Mouse (Mus musculus) right cerebral cortex, postnatal 14 days (tissue): ENCODE data around the gene Gpat3.
A peak's percentile ranks its signal among the peaks of the same experiment; 100 is the strongest.

Experiments used
- DNase-seq: peaks from one replicate; pipeline ENCODE4 v3.0.0; 2022

Gpat3 gene

GRCm38 (mm10) chr5:100845485-100845847 is at the start of gene Gpat3:
Gene Gpat3 (plus strand): TSS chr5:100845713.
- DNase-seq = peak; percentile 9

GRCm38 (mm10) chr5:100798165-100798860 is 47.2 kb upstream of the Gpat3 start, which contains the start of the genes Helq and Mrps18c:
Gene Helq (minus strand): TSS chr5:100798598.
Gene Mrps18c (plus strand): TSS chr5:100798627.
- peak; percentile 93 for DNase-seq

- DNase-seq = no peak
Measured at GRCm38 (mm10) chr5:100818341-100818740, 27.2 kb upstream of the Gpat3 start.

GRCm38 (mm10) chr5:100819568-100820480 is 25.7 kb upstream of the Gpat3 start:
- no peak for DNase-seq

GRCm38 (mm10) chr5:100820483-100821184 is 24.9 kb upstream of the Gpat3 start, which contains the start of gene Abraxas1:
Gene Abraxas1 (minus strand): TSS chr5:100820965.
- peak; percentile 83 for DNase-seq

GRCm38 (mm10) chr5:100821375-100821774 is 24.1 kb upstream of the Gpat3 start:
- DNase-seq = no peak

- no peak for DNase-seq
Measured at GRCm38 (mm10) chr5:100822826-100823225, 22.7 kb upstream of the Gpat3 start.

GRCm38 (mm10) chr5:100825975-100826374 is 19.5 kb upstream of the Gpat3 start:
- DNase-seq = no peak

- DNase-seq = no peak
Measured at GRCm38 (mm10) chr5:100826531-100826930, 19.0 kb upstream of the Gpat3 start.

GRCm38 (mm10) chr5:100828701-100829100 is 16.8 kb upstream of the Gpat3 start:
- DNase-seq = no peak

- no peak for DNase-seq
Measured at GRCm38 (mm10) chr5:100832680-100833079, 12.8 kb upstream of the Gpat3 start.

GRCm38 (mm10) chr5:100833841-100834240 is 11.7 kb upstream of the Gpat3 start:
- DNase-seq = no peak

GRCm38 (mm10) chr5:100835862-100836538 is 9.5 kb upstream of the Gpat3 start:
- DNase-seq = no peak

- DNase-seq = no peak
Measured at GRCm38 (mm10) chr5:100837907-100838306, 7.6 kb upstream of the Gpat3 start.

- no peak for DNase-seq
Measured at GRCm38 (mm10) chr5:100844485-100844884, 1.0 kb upstream of the Gpat3 start.

- DNase-seq = peak; percentile 33
Measured at GRCm38 (mm10) chr5:100845848-100846598, 510 bp downstream of the Gpat3 start.

GRCm38 (mm10) chr5:100846599-100846920 is 1.0 kb downstream of the Gpat3 start:
- DNase-seq = peak; percentile 22

- no peak for DNase-seq
Measured at GRCm38 (mm10) chr5:100847143-100847542, 1.6 kb downstream of the Gpat3 start.

- no peak for DNase-seq
Measured at GRCm38 (mm10) chr5:100853963-100854362, 8.4 kb downstream of the Gpat3 start.

GRCm38 (mm10) chr5:100856552-100856951 is 11.0 kb downstream of the Gpat3 start:
- DNase-seq = no peak

- DNase-seq = no peak
Measured at GRCm38 (mm10) chr5:100860417-100861053, 15.0 kb downstream of the Gpat3 start.
